Mouse (Mus musculus) neural tube, embryonic 14.5 days (tissue): Measurements from ENCODE around the gene Olfr412. TPM values are rescaled to one million over a fixed set of nuclear protein-coding genes. Genes with fewer than 3 reads are reported as not detected.
A peak's percentile ranks its signal among the peaks of the same experiment; 100 is the strongest.

Source experiments
- ATAC-seq: fragments of 200-750 bp; cut with Nextera tagmentation; 2 replicates; pipeline ENCODE4 v1.8.0; 2017; ENCODE audit warnings: low read depth, mild to moderate bottlenecking, moderate TSS enrichment, moderate library complexity
- H3K27ac ChIP-seq: fragments of 300-500 bp; sonication (generic); 2 replicates; pipeline ENCODE4 v1.5.1; 2014; ENCODE audit warnings: low read depth, mild to moderate bottlenecking, control low read depth, low read length, moderate library complexity, mixed read lengths
- H3K27me3 ChIP-seq: fragments of 300-500 bp; sonication (generic); 2 replicates; pipeline ENCODE4 v1.6.1; 2014; ENCODE audit warnings: low read length; ENCODE audit not compliant: control insufficient read depth, insufficient read depth
- H3K36me3 ChIP-seq: fragments of 300-500 bp; sonication (generic); 2 replicates; pipeline ENCODE4 v1.6.1; 2014; ENCODE audit warnings: low read length, mixed read lengths; ENCODE audit not compliant: control insufficient read depth, insufficient read depth
- H3K4me1 ChIP-seq: fragments of 300-500 bp; sonication (generic); 2 replicates; pipeline ENCODE4 v1.6.1; 2014; ENCODE audit warnings: low read length; ENCODE audit not compliant: control insufficient read depth, insufficient read depth
- H3K4me2 ChIP-seq: fragments of 300-500 bp; sonication (generic); 2 replicates; pipeline ENCODE4 v1.6.1; 2014; ENCODE audit warnings: mild to moderate bottlenecking, low read depth, low read length, control low read depth
- H3K4me3 ChIP-seq: fragments of 300-500 bp; sonication (generic); 2 replicates; pipeline ENCODE4 v1.5.1; 2014; ENCODE audit warnings: low read depth, low read length, control low read depth, mixed read lengths
- H3K9ac ChIP-seq: fragments of 300-500 bp; sonication (generic); replicated peaks from 2 replicates; pipeline ENCODE4 v1.6.1; 2014; ENCODE audit warnings: low read depth, mild to moderate bottlenecking, control low read depth, low read length, mixed read lengths
- H3K9me3 ChIP-seq: fragments of 300-500 bp; sonication (generic); 2 replicates; pipeline ENCODE4 v1.6.1; 2016; ENCODE audit warnings: low read length; ENCODE audit not compliant: control insufficient read depth
- WGBS: fragments of 180-500 bp; shearing (Covaris S2); extraction: QIAGEN DNeasy Blood & Tissue Kit; methylation state at CpG from one replicate; pipeline ENCODE4 v1.1.7; 2014; 5-methylcytosine and 5-hydroxymethylcytosine counted together
- polyA plus RNA-seq: library from polyadenylated mRNA; unstranded; fragments of >200 nt; fragmentation: Nextera tagmentation; extraction: Ambion mirVana; gene quantifications from 2 replicates; pipeline ENCODE4 v1.2.1, GENCODE M21; 2014

Olfr412 gene
- polyA plus RNA-seq, result not detected in 2 replicates

DNA sequence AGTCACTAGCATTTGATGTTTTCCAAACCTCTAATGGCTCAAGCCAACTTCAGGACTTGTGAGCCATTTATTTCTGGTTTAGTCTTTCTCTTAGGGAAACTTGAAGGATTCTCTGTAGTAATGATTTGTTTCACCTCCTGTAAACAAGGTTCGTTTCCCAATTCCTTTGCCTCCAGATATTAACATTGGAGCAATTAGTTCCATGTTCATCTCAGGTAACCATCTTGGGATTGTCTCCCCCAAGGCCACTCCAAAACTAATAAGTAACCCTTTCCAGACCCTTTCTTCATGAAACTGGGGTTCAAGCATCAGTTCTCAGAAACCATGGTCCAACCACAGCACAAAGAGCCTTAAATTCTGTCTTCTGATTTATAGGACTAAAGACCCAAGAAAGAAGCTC, at the start of gene Olfr412:
Gene Olfr412 (plus strand): TSS at position 301 of the 400 bp plus-strand sequence.
- no peaks in the 10 kb centered on the region for H3K27me3 ChIP-seq
- H3K27ac ChIP-seq, result no peak within 1 kb of the TSS
- no peaks in the 10 kb centered on the region for H3K36me3 ChIP-seq
- H3K4me1 ChIP-seq, result no peaks in the 10 kb centered on the region
- H3K9ac ChIP-seq, result no peak within 1 kb of the TSS
- no peak for ATAC-seq
- no peak within 1 kb of the TSS for H3K4me2 ChIP-seq
- no peak within 1 kb of the TSS for H3K4me3 ChIP-seq
- WGBS, result 83% methylated on average over 1 of the region's 1 CpGs
- no peaks in the 10 kb centered on the region for H3K9me3 ChIP-seq

GRCm38 (mm10) chr11:74326044-74326443, 35.8 kb upstream of the Olfr412 start:
- 91% methylated on average over 2 of the region's 2 CpGs for WGBS

DNA sequence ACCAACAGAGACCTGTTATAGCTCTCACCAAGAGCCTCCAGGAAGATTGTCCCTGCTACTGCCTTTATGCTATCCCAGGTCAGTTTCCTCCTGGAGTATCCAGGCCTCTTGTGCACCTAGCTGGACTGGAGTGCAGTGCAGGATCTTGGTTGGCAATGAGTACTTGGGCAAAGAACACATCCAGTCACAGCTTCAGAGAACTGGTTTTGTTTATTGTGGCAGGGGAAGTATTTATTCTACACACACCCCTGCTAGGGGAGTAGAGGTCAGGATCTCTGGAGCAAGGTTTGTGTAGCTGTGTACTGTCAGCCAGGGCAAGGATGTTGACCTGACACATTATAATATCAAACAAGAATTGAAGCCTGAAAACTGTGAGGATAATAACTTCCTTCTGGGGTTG, 33.1 kb upstream of the Olfr412 start:
- no peaks in the 10 kb centered on the region for H3K27me3 ChIP-seq
- H3K4me2 ChIP-seq, result no peak overlapping the region
- no peak for ATAC-seq
- no peaks in the 10 kb centered on the region for H3K4me1 ChIP-seq
- H3K9ac ChIP-seq, result no peak overlapping the region
- H3K9me3 ChIP-seq, result no peaks in the 10 kb centered on the region
- H3K4me3 ChIP-seq, result no peak overlapping the region
- H3K27ac ChIP-seq, result no peak overlapping the region
- H3K36me3 ChIP-seq, result no peaks in the 10 kb centered on the region

More at GRCm38 (mm10) chr11:74326044-74326443, 35.8 kb upstream of the Olfr412 start:
- ATAC-seq, result no peak
- H3K9ac ChIP-seq, result no peak overlapping the region
- H3K27me3 ChIP-seq, result no peaks in the 10 kb centered on the region
- H3K4me1 ChIP-seq, result no peaks in the 10 kb centered on the region
- no peak overlapping the region for H3K27ac ChIP-seq
- no peaks in the 10 kb centered on the region for H3K9me3 ChIP-seq
- H3K4me3 ChIP-seq, result no peak overlapping the region
- no peaks in the 10 kb centered on the region for H3K36me3 ChIP-seq
- H3K4me2 ChIP-seq, result no peak overlapping the region

GRCm38 (mm10) chr11:74337931-74338330, 23.9 kb upstream of the Olfr412 start, which contains the start of gene Olfr410:
Gene Olfr410, minus strand, starts transcription at chr11:74338031.
- H3K27me3 ChIP-seq, result no peaks in the 10 kb centered on the region
- H3K4me1 ChIP-seq, result no peaks in the 10 kb centered on the region
- WGBS, result 86% methylated on average over 6 of the region's 6 CpGs
- no peak within 1 kb of the TSS for H3K4me3 ChIP-seq
- no peaks in the 10 kb centered on the region for H3K36me3 ChIP-seq
- ATAC-seq, result no peak
- no peak within 1 kb of the TSS for H3K9ac ChIP-seq
- H3K9me3 ChIP-seq, result no peaks in the 10 kb centered on the region; the same call in 1 of the 2 replicates
- no peak within 1 kb of the TSS for H3K4me2 ChIP-seq
- no peak within 1 kb of the TSS for H3K27ac ChIP-seq

DNA sequence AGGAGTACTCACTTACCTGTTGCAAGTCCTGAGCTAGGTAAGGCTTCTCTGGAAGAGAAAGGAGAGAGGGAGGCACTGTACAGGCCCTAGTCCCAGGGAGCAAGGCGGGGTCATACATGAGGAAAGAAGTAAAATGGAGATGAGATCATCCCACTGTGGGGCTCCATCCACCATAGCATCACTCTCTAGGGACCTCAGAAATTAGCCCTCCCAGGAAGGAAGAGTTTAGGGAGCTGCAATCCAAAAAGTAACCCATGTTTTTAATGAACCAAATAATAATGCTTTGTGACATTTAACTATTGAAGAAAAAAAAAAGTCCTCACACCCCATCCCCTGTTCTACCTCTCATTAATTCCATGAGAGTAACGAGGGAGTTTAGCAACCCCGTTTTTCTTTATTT, 9.3 kb upstream of the Olfr412 start, which contains the start of gene Olfr411:
Gene Olfr411 (minus strand): TSS at position 101 of the 400 bp plus-strand sequence.
- Histone ChIP-seq H3K27ac (no peak within 1 kb of the TSS), H3K4me1 (no peaks in the 10 kb centered on the region), H3K4me3 (no peak within 1 kb of the TSS), H3K4me2 (no peak within 1 kb of the TSS), H3K27me3 (no peaks in the 10 kb centered on the region), H3K9ac (no peak within 1 kb of the TSS), H3K36me3 (no peaks in the 10 kb centered on the region), H3K9me3 (no peaks in the 10 kb centered on the region)
- no peak for ATAC-seq
- 85% methylated on average over 3 of the region's 3 CpGs for WGBS

GRCm38 (mm10) chr11:74371393-74372100, 9.7 kb downstream of the Olfr412 start:
- no peaks in the 10 kb centered on the region for H3K36me3 ChIP-seq
- H3K27me3 ChIP-seq, result no peaks in the 10 kb centered on the region
- no peaks in the 10 kb centered on the region for H3K9me3 ChIP-seq
- WGBS, result 12% methylated on average over 22 of the region's 22 CpGs
- H3K9ac ChIP-seq, result no peak overlapping the region
- H3K4me2 ChIP-seq, result no peak overlapping the region
- no peak overlapping the region for H3K4me3 ChIP-seq
- no peaks in the 10 kb centered on the region for H3K4me1 ChIP-seq
- H3K27ac ChIP-seq, result no peak overlapping the region
- ATAC-seq, result peak; percentile 56; the same call in 1 of the 2 replicates

GRCm38 (mm10) chr11:74376847-74377246, 15.0 kb downstream of the Olfr412 start:
- no peak overlapping the region for H3K4me2 ChIP-seq
- H3K4me3 ChIP-seq, result no peak overlapping the region
- H3K27ac ChIP-seq, result no peak overlapping the region
- no peak overlapping the region for H3K9ac ChIP-seq
- no peaks in the 10 kb centered on the region for H3K9me3 ChIP-seq
- no peaks in the 10 kb centered on the region for H3K36me3 ChIP-seq
- ATAC-seq, result peak; percentile 79; the same call in 1 of the 2 replicates
- 85% methylated on average over 3 of the region's 3 CpGs for WGBS
- no peaks in the 10 kb centered on the region for H3K4me1 ChIP-seq
- no peaks in the 10 kb centered on the region for H3K27me3 ChIP-seq

- Histone ChIP-seq H3K4me1 (no peaks in the 10 kb centered on the region), H3K4me3 (no peak overlapping the region), H3K9me3 (no peaks in the 10 kb centered on the region), H3K27ac (no peak overlapping the region), H3K36me3 (no peaks in the 10 kb centered on the region), H3K4me2 (no peak overlapping the region), H3K9ac (no peak overlapping the region), H3K27me3 (no peaks in the 10 kb centered on the region)
- ATAC-seq, result no peak
- WGBS, result 66% methylated on average over 4 of the region's 4 CpGs
Measured at GRCm38 (mm10) chr11:74379166-74379873, 17.5 kb downstream of the Olfr412 start.

DNA sequence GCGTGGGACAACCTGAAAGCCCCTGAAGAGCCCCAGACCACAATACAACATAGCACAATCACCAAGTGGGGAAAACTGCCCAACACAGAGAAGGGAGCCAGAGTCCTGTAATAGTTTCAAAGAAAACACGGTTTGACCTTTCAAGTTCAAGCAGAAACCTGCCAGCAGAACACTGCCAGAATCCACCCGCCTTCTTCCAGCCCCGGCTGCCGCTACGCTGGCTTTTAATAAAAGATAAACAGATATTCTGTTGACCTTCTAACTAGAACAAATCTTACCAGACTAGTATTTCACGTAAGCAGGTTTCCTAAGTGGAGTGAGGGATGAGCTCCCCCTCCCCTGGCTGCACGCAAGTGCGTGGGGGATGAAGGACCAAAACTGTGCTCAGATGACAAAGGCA, 23.8 kb downstream of the Olfr412 start:
- H3K4me2 ChIP-seq, result no peak overlapping the region
- 82% methylated on average over 9 of the region's 9 CpGs for WGBS
- H3K4me3 ChIP-seq, result no peak overlapping the region
- ATAC-seq, result no peak
- H3K4me1 ChIP-seq, result no peaks in the 10 kb centered on the region
- H3K27ac ChIP-seq, result no peak overlapping the region
- no peak overlapping the region for H3K9ac ChIP-seq
- H3K36me3 ChIP-seq, result no peaks in the 10 kb centered on the region
- H3K9me3 ChIP-seq, result no peaks in the 10 kb centered on the region
- H3K27me3 ChIP-seq, result no peaks in the 10 kb centered on the region
